Mouse (Mus musculus) macrophage (primary cell): ENCODE measurements around the gene Nat8f2. TPM values are rescaled to one million over a fixed set of nuclear protein-coding genes. Genes with fewer than 3 reads are reported as not detected.
A peak's percentile ranks its signal among the peaks of the same experiment; 100 is the strongest.
"Not testable (repeated sequence)": the region's sequence is repeated elsewhere in the genome, so short reads cannot be mapped to it uniquely, and the experiment has no call there.

ENCODE experiments used
- H3K27ac ChIP-seq: fragments of 350-480 bp; formaldehyde crosslinking; 2 replicates; pipeline ENCODE4 v1.9.0; 2021
- H3K36me3 ChIP-seq: fragments of 350-480 bp; formaldehyde crosslinking; 2 replicates; pipeline ENCODE4 v1.9.0; 2021; ENCODE audit errors: inconsistent target
- H3K4me3 ChIP-seq: fragments of 350-480 bp; formaldehyde crosslinking; 2 replicates; pipeline ENCODE4 v1.9.0; 2021; ENCODE audit errors: inconsistent target
- H3K79me2 ChIP-seq: fragments of 350-480 bp; formaldehyde crosslinking; 2 replicates; pipeline ENCODE4 v1.9.0; 2021; ENCODE audit errors: inconsistent target
- WGBS: methylation state at CpG from one replicate; pipeline ENCODE4 v1.1.7; 2026; ENCODE audit warnings: inconsistent platforms; ENCODE audit not compliant: missing documents; 5-methylcytosine and 5-hydroxymethylcytosine counted together
- polyA plus RNA-seq: library from polyadenylated mRNA; stranded (reverse); fragments of 250-400 nt; gene quantifications from 3 replicates; pipeline ENCODE4 v1.2.4, GENCODE M21; 2018; ENCODE audit warnings: inconsistent platforms
- total RNA-seq, 78 experiments: library from RNA; depleted of rRNA; stranded (reverse); fragments of 250-400 nt; gene quantifications; 1 replicate in 9 of 78; 2 replicates in 24 of 78; 3 replicates in 43 of 78; 4 replicates in 2 of 78; pipeline ENCODE4 v1.2.4; 2018; ENCODE audit warnings: inconsistent platforms in 56 of 78

Nat8f2 gene
- not detected for total RNA-seq (2018; cell fraction: chromatin; rRNA removed)
- total RNA-seq (2018; cell fraction: cytosol; rRNA removed): not detected
- not detected for total RNA-seq (2018; cell fraction: nucleus; rRNA removed)
- polyA plus RNA-seq: not detected in 3 replicates

GRCm38 (mm10) chr6:85869006-85869405, at the start of gene Nat8f2:
TSS of gene Nat8f2 (minus strand) at chr6:85869158.
- H3K4me3 ChIP-seq, H3K27ac ChIP-seq, H3K36me3 ChIP-seq, H3K79me2 ChIP-seq: not testable (repeated sequence)
- WGBS: 94% methylated on average over 5 of the region's 5 CpGs

- peaks cover 29% of the 10 kb centered on the region for H3K79me2 ChIP-seq
- 78% methylated on average over 3 of the region's 3 CpGs for WGBS
- not testable (repeated sequence) for H3K27ac ChIP-seq, H3K4me3 ChIP-seq
- H3K36me3 ChIP-seq: peaks cover 12% of the 10 kb centered on the region; the same call in 1 of the 2 replicates
Measured at GRCm38 (mm10) chr6:85918341-85918740, 49.4 kb upstream of the Nat8f2 start.

GRCm38 (mm10) chr6:85916596-85916995, 47.6 kb upstream of the Nat8f2 start:
- WGBS: 92% methylated on average over 3 of the region's 6 CpGs
- Histone ChIP-seq H3K4me3 (peak overlapping the region; percentile 44), H3K79me2 (peaks cover 29% of the 10 kb centered on the region), H3K27ac (peak overlapping the region; percentile 68), H3K36me3 (peaks cover 5% of the 10 kb centered on the region; the same call in 1 of the 2 replicates)

GRCm38 (mm10) chr6:85915539-85916513, 46.9 kb upstream of the Nat8f2 start, which contains the start of gene Nat8f1:
TSS of gene Nat8f1 (minus strand) at chr6:85915687.
- peak within 1 kb of the TSS; percentile 88 for H3K4me3 ChIP-seq
- WGBS: under 1% methylated on average over 52 of the region's 61 CpGs
- peak within 1 kb of the TSS; percentile 68 for H3K27ac ChIP-seq
- peaks cover 29% of the 10 kb centered on the region for H3K79me2 ChIP-seq
- not testable (repeated sequence) for H3K36me3 ChIP-seq

GRCm38 (mm10) chr6:85915141-85915538, 46.2 kb upstream of the Nat8f2 start:
- Histone ChIP-seq H3K27ac (peak overlapping the region; percentile 63), H3K4me3 (peak overlapping the region; percentile 88), H3K36me3 (no peaks in the 10 kb centered on the region), H3K79me2 (peaks cover 24% of the 10 kb centered on the region)
- WGBS: 0% methylated on average over 11 of the region's 11 CpGs

- Histone ChIP-seq H3K4me3 (no peak within 1 kb of the TSS), H3K27ac (no peak within 1 kb of the TSS), H3K79me2 (peaks cover 2% of the 10 kb centered on the region; the same call in 1 of the 2 replicates), H3K36me3 (no peaks in the 10 kb centered on the region)
- WGBS: 37% methylated on average over 3 of the region's 3 CpGs
Measured at GRCm38 (mm10) chr6:85911587-85911986, 42.6 kb upstream of the Nat8f2 start, which contains the start of gene Tprkb. TSS of gene Tprkb (plus strand) at chr6:85911865.

GRCm38 (mm10) chr6:85909704-85910103, 40.7 kb upstream of the Nat8f2 start:
- H3K79me2 ChIP-seq: no peaks in the 10 kb centered on the region
- 100% methylated on average over 1 of the region's 1 CpGs for WGBS
- no peak overlapping the region for H3K27ac ChIP-seq
- H3K36me3 ChIP-seq: no peaks in the 10 kb centered on the region
- H3K4me3 ChIP-seq: no peak overlapping the region

- no peak overlapping the region for H3K27ac ChIP-seq
- no peak overlapping the region for H3K4me3 ChIP-seq
- no peaks in the 10 kb centered on the region for H3K36me3 ChIP-seq
- H3K79me2 ChIP-seq: no peaks in the 10 kb centered on the region
- WGBS: 74% methylated on average over 3 of the region's 3 CpGs
Measured at GRCm38 (mm10) chr6:85908341-85908740, 39.4 kb upstream of the Nat8f2 start.

GRCm38 (mm10) chr6:85906911-85907351, 38.0 kb upstream of the Nat8f2 start:
- H3K27ac ChIP-seq, H3K36me3 ChIP-seq, H3K4me3 ChIP-seq, H3K79me2 ChIP-seq: not testable (repeated sequence)
- 95% methylated on average over 2 of the region's 2 CpGs for WGBS

GRCm38 (mm10) chr6:85904642-85905061, 35.7 kb upstream of the Nat8f2 start, which contains the start of gene Nat8f4:
TSS of gene Nat8f4 (minus strand) at chr6:85904884.
- H3K27ac ChIP-seq: not testable (repeated sequence)
- WGBS: 53% methylated on average over 11 of the region's 20 CpGs
- peak within 1 kb of the TSS; percentile 5; the same call in 1 of the 2 replicates for H3K4me3 ChIP-seq

GRCm38 (mm10) chr6:85902303-85902702, 33.3 kb upstream of the Nat8f2 start:
- whole genome bisulfite sequencing: 84% methylated on average over 2 of the region's 2 CpGs
- Histone ChIP-seq H3K27ac (no peak overlapping the region), H3K36me3 (no peaks in the 10 kb centered on the region), H3K4me3 (no peak overlapping the region), H3K79me2 (no peaks in the 10 kb centered on the region)

More at GRCm38 (mm10) chr6:85904642-85905061, 35.7 kb upstream of the Nat8f2 start, which contains the start of gene Nat8f4:
- H3K79me2 ChIP-seq, H3K36me3 ChIP-seq: not testable (repeated sequence)

GRCm38 (mm10) chr6:85898596-85899475, 29.9 kb upstream of the Nat8f2 start:
- H3K4me3 ChIP-seq, H3K36me3 ChIP-seq, H3K27ac ChIP-seq, H3K79me2 ChIP-seq: not testable (repeated sequence)
- WGBS: 86% methylated on average over 6 of the region's 8 CpGs

- WGBS: 70% methylated on average over 25 of the region's 25 CpGs
Measured at GRCm38 (mm10) chr6:85895061-85895648, 26.2 kb upstream of the Nat8f2 start.

GRCm38 (mm10) chr6:85888961-85889360, 20.0 kb upstream of the Nat8f2 start:
- H3K36me3 ChIP-seq: no peaks in the 10 kb centered on the region
- H3K79me2 ChIP-seq: no peaks in the 10 kb centered on the region
- no peak overlapping the region for H3K4me3 ChIP-seq
- no peak overlapping the region for H3K27ac ChIP-seq
- WGBS: 93% methylated on average over 2 of the region's 2 CpGs

More at GRCm38 (mm10) chr6:85895061-85895648, 26.2 kb upstream of the Nat8f2 start:
- not testable (repeated sequence) for H3K36me3 ChIP-seq, H3K79me2 ChIP-seq, H3K4me3 ChIP-seq, H3K27ac ChIP-seq
